Mouse (Mus musculus) testis, adult 2 months (tissue): Measurements from ENCODE around the gene Pgls.

Source experiments
- CTCF ChIP-seq: fragments of 200-500 bp; IDR thresholded peaks from 2 replicates; pipeline ENCODE4 v1.5.1; 2012; ENCODE audit warnings: low read depth, mild to moderate bottlenecking, inconsistent platforms, low read length, moderate library complexity; ENCODE audit not compliant: control insufficient read depth, insufficient read depth, insufficient replicate concordance
- POLR2A ChIP-seq: fragments of 200-500 bp; IDR thresholded peaks from 2 replicates; pipeline ENCODE4 v1.6.1; 2012; ENCODE audit warnings: low read depth, mild to moderate bottlenecking, inconsistent platforms, low read length, moderate library complexity; ENCODE audit not compliant: control insufficient read depth

- TF ChIP-seq POLR2A, result no peak; the same call in 1 of the 2 replicates
- TF ChIP-seq CTCF, result no peak
Measured at GRCm38 (mm10) chr8:71629781-71630212, 37.8 kb downstream of the Pgls start.
